Mouse (Mus musculus) limb, embryonic 11.5 days (tissue): ENCODE data around the gene Vps37b. TPM values are rescaled to one million over a fixed set of nuclear protein-coding genes. Genes with fewer than 3 reads are reported as not detected.
A peak's percentile ranks its signal among the peaks of the same experiment; 100 is the strongest.

ENCODE experiments used
- ATAC-seq: fragments of 200-750 bp; cut with Nextera tagmentation; 2 replicates; pipeline ENCODE4 v1.8.0; 2017; ENCODE audit warnings: low read depth; ENCODE audit not compliant: insufficient number of reproducible peaks, low FRiP score, low TSS enrichment
- DNase-seq: peaks from one replicate; pipeline ENCODE4 v3.0.0-alpha.2; 2015; ENCODE audit warnings: low spot score
- H3K27ac ChIP-seq: fragments of 300-500 bp; sonication (generic); replicated peaks from 2 replicates; pipeline ENCODE4 v1.5.1; 2014; ENCODE audit warnings: low read depth, mild to moderate bottlenecking, low read length
- H3K27me3 ChIP-seq: fragments of 300-500 bp; sonication (generic); 2 replicates; pipeline ENCODE4 v1.6.1; 2014; ENCODE audit warnings: mild to moderate bottlenecking, low read length, mixed read lengths; ENCODE audit not compliant: control insufficient read depth, insufficient read depth
- H3K36me3 ChIP-seq: fragments of 300-500 bp; sonication (generic); 2 replicates; pipeline ENCODE4 v1.6.1; 2014; ENCODE audit warnings: mild to moderate bottlenecking, low read length, moderate library complexity, mixed read lengths; ENCODE audit not compliant: control insufficient read depth, insufficient read depth
- H3K4me1 ChIP-seq: fragments of 300-500 bp; sonication (generic); 2 replicates; pipeline ENCODE4 v1.6.1; 2014; ENCODE audit warnings: low read length, mixed read lengths; ENCODE audit not compliant: control insufficient read depth, insufficient read depth
- H3K4me2 ChIP-seq: fragments of 300-500 bp; sonication (generic); 2 replicates; pipeline ENCODE4 v1.6.1; 2014; ENCODE audit warnings: low read depth, mild to moderate bottlenecking, moderate library complexity; ENCODE audit not compliant: severe bottlenecking
- H3K4me3 ChIP-seq: fragments of 300-500 bp; sonication (generic); 2 replicates; pipeline ENCODE4 v1.5.1; 2014; ENCODE audit warnings: low read depth, low read length
- H3K9ac ChIP-seq: fragments of 300-500 bp; sonication (generic); 2 replicates; pipeline ENCODE4 v1.6.1; 2014; ENCODE audit warnings: mild to moderate bottlenecking, low read length
- H3K9me3 ChIP-seq: fragments of 300-500 bp; sonication (generic); 2 replicates; pipeline ENCODE4 v1.6.1; 2016; ENCODE audit warnings: low read length; ENCODE audit not compliant: control insufficient read depth
- WGBS: fragments of 180-500 bp; shearing (Covaris S2); extraction: QIAGEN DNeasy Blood & Tissue Kit; methylation state at CpG from one replicate; pipeline ENCODE4 v1.1.7; 2014; 5-methylcytosine and 5-hydroxymethylcytosine counted together
- polyA plus RNA-seq: library from polyadenylated mRNA; unstranded; fragments of >200 nt; fragmentation: Nextera tagmentation; extraction: Ambion mirVana; gene quantifications from 2 replicates; pipeline ENCODE4 v1.2.1, GENCODE M21; 2014

Vps37b gene
- polyA plus RNA-seq, 1 experiment from 2014 or later, result 32.8 TPM

- WGBS, result 87% methylated on average over 11 of the region's 11 CpGs
- no peaks in the 10 kb centered on the region for H3K36me3 ChIP-seq
- H3K27ac ChIP-seq, result no peak overlapping the region
- ATAC-seq (no peak), DNase-seq (no peak)
- no peak overlapping the region for H3K4me3 ChIP-seq
- H3K4me2 ChIP-seq, result no peak overlapping the region
- H3K4me1 ChIP-seq, result peaks cover 6% of the 10 kb centered on the region
- no peaks in the 10 kb centered on the region for H3K9me3 ChIP-seq
- no peak overlapping the region for H3K9ac ChIP-seq
- H3K27me3 ChIP-seq, result no peaks in the 10 kb centered on the region
These were observed 19.9 kb upstream of the Vps37b start for GRCm38 (mm10) chr5:124051899-124052491.

- H3K27me3 ChIP-seq, result no peaks in the 10 kb centered on the region
- DNase-seq (no peak), ATAC-seq (no peak)
- no peak overlapping the region for H3K4me3 ChIP-seq
- 59% methylated on average over 14 of the region's 14 CpGs for WGBS
- peak overlapping the region; percentile 45; the same call in 1 of the 2 replicates for H3K9ac ChIP-seq
- no peaks in the 10 kb centered on the region for H3K9me3 ChIP-seq
- H3K36me3 ChIP-seq, result no peaks in the 10 kb centered on the region
- peaks cover 6% of the 10 kb centered on the region for H3K4me1 ChIP-seq
- H3K27ac ChIP-seq, result no peak overlapping the region; the same call in 1 of the 2 replicates
- H3K4me2 ChIP-seq, result no peak overlapping the region
These were observed 18.3 kb upstream of the Vps37b start for GRCm38 (mm10) chr5:124050095-124051050.

- ATAC-seq (no peak), DNase-seq (no peak)
- no peak overlapping the region for H3K4me3 ChIP-seq
- peaks cover 6% of the 10 kb centered on the region for H3K4me1 ChIP-seq
- H3K36me3 ChIP-seq, result no peaks in the 10 kb centered on the region
- H3K9ac ChIP-seq, result no peak overlapping the region
- no peaks in the 10 kb centered on the region for H3K27me3 ChIP-seq
- no peaks in the 10 kb centered on the region for H3K9me3 ChIP-seq
- 83% methylated on average over 15 of the region's 15 CpGs for WGBS
- no peak overlapping the region; the same call in 1 of the 2 replicates for H3K27ac ChIP-seq
- H3K4me2 ChIP-seq, result no peak overlapping the region
These were observed 17.4 kb upstream of the Vps37b start for GRCm38 (mm10) chr5:124049249-124050045.

GRCm38 (mm10) chr5:124046741-124047401 is 14.8 kb upstream of the Vps37b start:
- no peak for ATAC-seq
- Histone ChIP-seq H3K9ac (no peak overlapping the region), H3K9me3 (no peaks in the 10 kb centered on the region), H3K27ac (no peak overlapping the region), H3K27me3 (no peaks in the 10 kb centered on the region), H3K36me3 (no peaks in the 10 kb centered on the region), H3K4me3 (no peak overlapping the region), H3K4me2 (no peak overlapping the region), H3K4me1 (peaks cover 6% of the 10 kb centered on the region)
- WGBS, result 85% methylated on average over 7 of the region's 7 CpGs
- DNase-seq, result no peak

GRCm38 (mm10) chr5:124045453-124046010 is 13.5 kb upstream of the Vps37b start:
- 30% methylated on average over 11 of the region's 11 CpGs for WGBS
- no peak for DNase-seq

GRCm38 (mm10) chr5:124043999-124044398 is 11.9 kb upstream of the Vps37b start:
- no peak overlapping the region for H3K27ac ChIP-seq

More at GRCm38 (mm10) chr5:124045453-124046010, 13.5 kb upstream of the Vps37b start:
- Histone ChIP-seq H3K9me3 (no peaks in the 10 kb centered on the region), H3K36me3 (no peaks in the 10 kb centered on the region), H3K27ac (no peak overlapping the region), H3K4me1 (peaks cover 6% of the 10 kb centered on the region), H3K9ac (no peak overlapping the region), H3K27me3 (no peaks in the 10 kb centered on the region), H3K4me3 (no peak overlapping the region), H3K4me2 (no peak overlapping the region)
- no peak for ATAC-seq

GRCm38 (mm10) chr5:124043212-124043978 is 11.3 kb upstream of the Vps37b start:
- Histone ChIP-seq H3K27ac (no peak overlapping the region), H3K9ac (no peak overlapping the region)
- no peak for DNase-seq

More at GRCm38 (mm10) chr5:124043999-124044398, 11.9 kb upstream of the Vps37b start:
- H3K9me3 ChIP-seq, result no peaks in the 10 kb centered on the region
- H3K27me3 ChIP-seq, result no peaks in the 10 kb centered on the region
- H3K4me1 ChIP-seq, result no peaks in the 10 kb centered on the region; the same call in 1 of the 2 replicates
- no peak overlapping the region for H3K4me2 ChIP-seq
- WGBS, result 94% methylated on average over 5 of the region's 5 CpGs
- no peak overlapping the region for H3K4me3 ChIP-seq
- H3K36me3 ChIP-seq, result no peaks in the 10 kb centered on the region
- DNase-seq, result no peak
- no peak overlapping the region for H3K9ac ChIP-seq
- ATAC-seq, result no peak

More at GRCm38 (mm10) chr5:124043212-124043978, 11.3 kb upstream of the Vps37b start:
- Histone ChIP-seq H3K4me1 (no peaks in the 10 kb centered on the region; the same call in 1 of the 2 replicates), H3K36me3 (no peaks in the 10 kb centered on the region), H3K27me3 (no peaks in the 10 kb centered on the region), H3K4me3 (no peak overlapping the region), H3K4me2 (no peak overlapping the region), H3K9me3 (no peaks in the 10 kb centered on the region)
- no peak for ATAC-seq
- 51% methylated on average over 10 of the region's 10 CpGs for WGBS
